Mouse (Mus musculus) cerebellum, adult 2 months (tissue): ENCODE results near the gene Prrx2. TPM values are rescaled to one million over a fixed set of nuclear protein-coding genes. Genes with fewer than 3 reads are reported as not detected.

ENCODE experiments used
- DNase-seq, 2 experiments: peaks; one replicate each; pipeline ENCODE4 v3.0.0; 2021
- H3K27ac ChIP-seq: fragments of 200-500 bp; 2 replicates; pipeline ENCODE4 v1.5.1; 2012; ENCODE audit warnings: low read length, control low read depth, inconsistent platforms; ENCODE audit not compliant: insufficient read depth
- H3K27me3 ChIP-seq: fragments of 200-500 bp; 2 replicates; pipeline ENCODE4 v1.6.1; 2012; ENCODE audit warnings: inconsistent platforms, mild to moderate bottlenecking, low read length, moderate library complexity; ENCODE audit not compliant: control insufficient read depth, insufficient read depth
- H3K4me1 ChIP-seq: fragments of 200-500 bp; 2 replicates; pipeline ENCODE4 v1.6.1; 2011; ENCODE audit warnings: low read length; ENCODE audit not compliant: control insufficient read depth, insufficient read depth
- H3K4me3 ChIP-seq: fragments of 200-500 bp; replicated peaks from 2 replicates; pipeline ENCODE3; 2011; ENCODE audit warnings: mild to moderate bottlenecking, low read depth, low read length, control low read depth; ENCODE audit not compliant: insufficient read depth
- CTCF ChIP-seq: fragments of 200-500 bp; IDR thresholded peaks from 2 replicates; pipeline ENCODE4 v1.5.1; 2011; ENCODE audit warnings: low read depth, mild to moderate bottlenecking, control low read depth, low read length, moderate library complexity, borderline replicate concordance; ENCODE audit not compliant: insufficient read depth
- POLR2A ChIP-seq: fragments of 200-500 bp; IDR thresholded peaks from 2 replicates; pipeline ENCODE4 v1.6.1; 2011; ENCODE audit warnings: low read length, control low read depth, borderline replicate concordance; ENCODE audit not compliant: insufficient read depth
- whole genome bisulfite sequencing: fragments of 180-500 bp; shearing (Covaris S2); methylation state at CpG from one replicate; pipeline ENCODE4 v1.1.7; 2018; 5-methylcytosine and 5-hydroxymethylcytosine counted together
- polyA plus RNA-seq: library from polyadenylated mRNA; depleted of rRNA; stranded (reverse); fragments of >200 nt; gene quantifications from 2 replicates; pipeline ENCODE4 v1.2.3, GENCODE M21; 2012; rRNA removed

Prrx2 gene
- polyA plus RNA-seq: 1.7 and 2.1 TPM in 2 replicates

GRCm38 (mm10) chr2:30834373-30835022 is at the start of gene Prrx2:
TSS of gene Prrx2 (plus strand) at chr2:30834972.
- Histone ChIP-seq H3K4me3 (no peak within 1 kb of the TSS), H3K27me3 (no peaks in the 10 kb centered on the region), H3K27ac (no peak within 1 kb of the TSS), H3K4me1 (no peaks in the 10 kb centered on the region)
- TF ChIP-seq CTCF (no peak), POLR2A (no peak)
- 56% methylated on average over 8 of the region's 10 CpGs for WGBS
- no peak for DNase-seq

DNA sequence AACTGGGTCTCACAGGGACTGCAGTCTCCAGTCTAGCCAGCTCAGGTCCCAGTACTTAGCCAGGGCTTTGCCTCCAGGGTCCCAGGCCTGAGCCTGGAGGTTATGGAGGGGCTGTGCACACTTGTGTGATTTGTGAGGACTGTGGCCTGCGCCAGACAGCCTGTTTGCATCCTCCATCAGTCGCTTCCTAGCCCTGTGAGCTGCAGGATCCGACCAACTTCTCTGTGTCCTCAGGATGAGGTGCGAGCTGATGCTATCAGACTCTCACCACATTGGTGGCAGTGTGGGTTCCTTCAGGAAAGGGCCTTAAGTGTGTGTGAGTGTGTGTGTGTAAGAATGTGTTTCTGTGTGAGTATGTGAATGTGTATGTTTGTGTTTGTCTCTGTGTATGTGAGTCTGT is 47.3 kb upstream of the Prrx2 start:
- DNase-seq: no peak
- TF ChIP-seq CTCF (no peak), POLR2A (no peak)
- H3K27me3 ChIP-seq: no peaks in the 10 kb centered on the region
- H3K4me3 ChIP-seq: no peak overlapping the region
- no peaks in the 10 kb centered on the region for H3K4me1 ChIP-seq
- WGBS: 77% methylated on average over 4 of the region's 4 CpGs
- no peak overlapping the region for H3K27ac ChIP-seq

DNA sequence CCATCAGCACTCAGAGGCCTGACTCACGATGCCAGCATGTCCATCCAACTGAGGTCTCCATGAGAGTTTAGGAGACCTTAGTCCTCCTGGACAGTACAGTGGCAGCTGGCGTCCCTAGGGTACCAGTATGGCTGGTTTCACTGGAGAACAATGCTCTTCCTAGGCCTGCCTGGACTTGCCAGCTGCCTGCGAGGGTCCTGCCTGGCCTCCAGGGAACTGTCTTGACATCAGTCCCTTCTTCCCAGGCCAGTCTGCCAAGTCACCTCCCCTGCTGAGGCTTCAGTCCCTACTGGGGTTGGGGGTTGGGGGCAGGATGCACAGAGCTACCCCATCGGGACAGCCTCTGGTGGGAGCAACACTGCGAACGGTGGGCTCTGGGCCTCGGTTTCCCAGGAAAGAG is 42.7 kb upstream of the Prrx2 start:
- DNase-seq: no peak
- no peaks in the 10 kb centered on the region for H3K4me1 ChIP-seq
- TF ChIP-seq POLR2A (no peak), CTCF (no peak)
- no peak overlapping the region for H3K4me3 ChIP-seq
- WGBS: 70% methylated on average over 7 of the region's 7 CpGs
- no peaks in the 10 kb centered on the region for H3K27me3 ChIP-seq
- no peak overlapping the region for H3K27ac ChIP-seq

DNA sequence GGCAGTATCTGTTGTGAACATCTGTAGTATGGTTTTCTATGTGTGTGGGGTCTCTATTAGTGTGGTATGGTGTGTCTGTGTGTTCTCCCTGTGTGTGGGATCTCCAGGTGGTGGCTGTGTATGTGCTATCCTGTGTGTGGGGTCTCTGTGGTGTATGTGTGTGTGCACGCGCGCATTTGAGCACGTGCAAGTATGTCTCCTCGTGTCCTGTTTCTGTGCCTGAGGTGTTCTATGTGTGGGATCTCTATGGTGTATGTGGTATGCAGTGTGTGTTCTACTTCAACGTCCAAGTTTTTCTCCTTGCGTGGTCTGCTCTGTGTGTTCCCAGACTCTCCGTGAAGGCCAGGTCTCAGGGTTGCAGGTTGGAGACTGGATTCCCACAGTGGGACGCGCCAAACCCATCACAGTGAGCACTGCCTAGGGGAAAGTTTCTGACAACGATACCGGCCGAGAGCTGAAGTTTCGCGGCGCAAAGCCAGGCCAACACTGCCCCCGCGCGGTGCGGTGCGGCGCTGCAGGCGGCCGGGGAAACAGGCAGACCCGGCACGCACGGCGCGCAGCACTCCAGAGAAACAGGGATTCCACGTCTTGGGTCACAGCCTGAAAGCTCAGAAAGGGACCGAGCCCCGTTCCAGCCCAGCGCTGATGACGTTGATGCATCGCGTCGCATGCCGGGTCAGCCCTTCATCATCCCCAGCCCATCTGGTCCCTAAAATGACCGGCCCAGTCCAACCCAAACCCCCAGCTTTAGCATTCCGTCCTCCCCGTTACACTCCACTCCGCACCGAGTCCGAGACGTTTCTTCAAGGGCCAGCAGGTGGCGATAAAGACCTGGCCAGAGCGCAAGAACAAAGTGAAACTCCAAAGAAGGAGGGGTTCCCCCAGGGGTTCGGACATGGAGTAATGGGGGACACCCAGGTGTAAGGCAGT is 40.3 kb upstream of the Prrx2 start:
- Histone ChIP-seq H3K4me3 (peak overlapping the region; percentile 59), H3K27ac (peak overlapping the region; percentile 9; the same call in 1 of the 2 replicates), H3K27me3 (no peaks in the 10 kb centered on the region), H3K4me1 (no peaks in the 10 kb centered on the region)
- no peak for TF ChIP-seq POLR2A
- peak; percentile 97 for TF ChIP-seq CTCF
- 4% methylated on average over 48 of the region's 48 CpGs for WGBS
- DNase-seq: peak; percentile 90 to 98

- Histone ChIP-seq H3K4me1 (no peaks in the 10 kb centered on the region), H3K4me3 (no peak overlapping the region), H3K27me3 (no peaks in the 10 kb centered on the region), H3K27ac (no peak overlapping the region)
- peak in 1 of 2 experiments; percentile 23 for DNase-seq
- WGBS: 55% methylated on average over 7 of the region's 7 CpGs
- TF ChIP-seq CTCF (no peak), POLR2A (no peak)
Measured at GRCm38 (mm10) chr2:30795271-30795888, 39.4 kb upstream of the Prrx2 start.

DNA sequence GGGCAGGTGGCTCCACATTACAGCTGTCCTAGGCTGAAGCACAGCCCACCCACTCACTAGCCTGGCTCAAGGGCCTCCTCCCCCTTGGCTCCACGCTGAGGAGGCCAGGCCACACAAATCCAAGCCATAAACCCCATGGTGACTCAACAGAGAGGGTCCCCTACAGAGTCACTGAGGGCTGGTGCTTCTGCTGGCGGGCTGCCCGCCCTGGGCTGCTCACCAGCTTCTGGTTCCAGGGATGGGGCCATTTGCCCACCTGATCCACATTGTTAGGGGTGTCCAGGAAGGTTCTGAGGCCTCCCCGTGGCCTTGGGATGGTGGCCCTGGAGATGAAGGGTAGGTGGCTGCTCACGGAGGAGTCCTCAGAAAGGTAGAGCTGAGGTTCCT is 38.9 kb upstream of the Prrx2 start:
- no peaks in the 10 kb centered on the region for H3K27me3 ChIP-seq
- H3K4me1 ChIP-seq: no peaks in the 10 kb centered on the region
- TF ChIP-seq POLR2A (no peak), CTCF (no peak)
- peak; percentile 24 to 34 for DNase-seq
- H3K4me3 ChIP-seq: no peak overlapping the region
- 46% methylated on average over 5 of the region's 5 CpGs for WGBS
- H3K27ac ChIP-seq: no peak overlapping the region

GRCm38 (mm10) chr2:30796382-30796781 is 38.4 kb upstream of the Prrx2 start:
- WGBS: 8% methylated on average over 11 of the region's 11 CpGs
- TF ChIP-seq POLR2A (no peak), CTCF (no peak)
- Histone ChIP-seq H3K4me1 (no peaks in the 10 kb centered on the region), H3K27ac (no peak overlapping the region), H3K4me3 (no peak overlapping the region), H3K27me3 (no peaks in the 10 kb centered on the region; the same call in 1 of the 2 replicates)
- peak; percentile 51 to 69 for DNase-seq

GRCm38 (mm10) chr2:30799456-30799855 is 35.3 kb upstream of the Prrx2 start:
- H3K4me3 ChIP-seq: no peak overlapping the region
- TF ChIP-seq POLR2A (no peak), CTCF (no peak)
- H3K27me3 ChIP-seq: no peaks in the 10 kb centered on the region; the same call in 1 of the 2 replicates
- H3K27ac ChIP-seq: no peak overlapping the region
- H3K4me1 ChIP-seq: no peaks in the 10 kb centered on the region
- 79% methylated on average over 3 of the region's 3 CpGs for WGBS
- no peak for DNase-seq
